Mouse (Mus musculus) T-helper 1 cell (primary cell): ENCODE results near the gene Prdm11.

Experiments
- in situ Hi-C: fragments of 300-600 bp; cut with MboI, MseI; formaldehyde crosslinking; loops from one replicate; pipeline ENCODE4 v1.15.1; 2025; ENCODE audit warnings: high pct_unique_total_duplicates

Prdm11 gene

DNA sequence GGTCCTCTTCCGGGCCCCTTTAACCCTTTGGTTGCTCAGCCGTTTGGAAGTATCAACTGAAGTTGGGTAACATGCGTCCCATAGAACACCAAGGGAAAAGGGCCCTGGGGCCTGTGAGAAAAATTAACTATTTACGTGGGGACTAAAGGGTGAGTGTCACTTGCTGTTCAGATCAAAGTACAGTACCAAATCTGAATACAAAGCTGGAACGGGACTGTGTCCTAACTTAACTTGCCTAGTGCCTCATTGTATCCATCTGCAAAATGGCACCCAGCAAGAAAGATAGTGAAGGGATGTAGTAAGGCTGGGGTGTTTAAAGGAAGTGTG lies 505 bp upstream of the Prdm11 start:
- in situ Hi-C loops = loop anchor here (10.0 kb wide), 1 partner anchor 1358 kb away; the partner anchor contains the start of gene Ttc17

DNA sequence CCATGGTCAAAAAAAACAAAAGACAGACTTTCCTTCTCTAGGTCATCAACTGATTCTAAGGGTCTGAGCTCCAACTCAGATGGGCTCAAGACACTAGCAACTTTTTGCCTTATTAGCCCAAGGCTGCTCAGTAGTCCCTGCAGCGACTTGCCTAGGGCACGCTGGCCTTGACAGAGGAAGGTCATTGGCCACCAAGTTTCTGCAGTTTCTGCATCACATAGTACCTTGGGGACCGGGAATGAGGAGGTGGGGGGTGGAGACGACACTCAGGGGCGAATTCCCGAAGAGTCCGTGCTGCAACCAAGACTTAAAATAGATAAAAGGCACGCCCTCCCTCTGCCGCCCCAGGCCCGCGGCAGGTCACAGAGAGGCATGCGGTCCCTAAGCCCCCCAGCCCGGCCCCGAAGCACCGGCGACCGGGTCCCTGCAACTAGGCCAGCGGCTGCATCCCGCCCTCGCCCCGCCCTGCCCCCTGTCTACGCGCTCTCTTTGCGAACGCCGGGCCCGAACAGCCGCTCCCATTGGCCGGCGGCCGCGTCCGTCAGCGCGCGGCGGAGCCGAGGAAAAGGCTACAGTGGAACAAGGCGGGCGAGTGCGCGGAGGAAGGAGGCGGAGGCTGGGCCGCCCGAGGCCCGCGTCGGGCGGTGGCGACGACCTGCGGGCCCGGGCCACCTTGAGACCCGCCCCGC lies 694 bp downstream of the Prdm11 start:
- in situ Hi-C loops = loop anchor here (10.0 kb wide), 1 partner anchor 1360 kb away; the partner anchor contains the start of gene Ttc17

- in situ Hi-C loops = loop anchor here (10.0 kb wide), 1 partner anchor 1361 kb away; the partner anchor contains the start of gene Ttc17
Observed at GRCm38 (mm10) chr2:93043449-93044157, 2.4 kb downstream of the Prdm11 start.

DNA sequence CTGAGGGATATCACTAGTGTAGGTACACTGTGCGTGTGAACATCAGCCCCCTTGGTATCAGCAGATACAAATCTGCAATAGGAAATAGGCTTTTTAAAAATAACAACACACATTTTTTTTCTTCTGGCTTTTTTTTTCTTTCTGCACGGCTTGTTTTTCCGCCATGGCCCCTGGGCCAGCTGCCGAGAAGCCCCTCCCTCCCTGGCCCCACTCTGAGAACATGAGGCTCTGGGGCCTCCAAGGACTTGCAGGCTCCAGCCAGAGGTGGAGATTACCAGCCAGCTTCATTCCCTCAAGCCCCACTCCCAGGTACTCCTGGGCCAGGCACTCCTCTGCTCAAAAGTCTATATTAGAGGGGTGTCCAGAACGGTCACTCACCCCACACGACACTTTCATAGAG lies 4.5 kb downstream of the Prdm11 start:
- in situ Hi-C loops = loop anchor here (10.0 kb wide), 1 partner anchor 1363 kb away; the partner anchor contains the start of gene Ttc17

- in situ Hi-C loops = loop anchor here (10.0 kb wide), 1 partner anchor 1364 kb away; the partner anchor contains the start of gene Ttc17
Observed at GRCm38 (mm10) chr2:93040841-93041240, 5.1 kb downstream of the Prdm11 start.

DNA sequence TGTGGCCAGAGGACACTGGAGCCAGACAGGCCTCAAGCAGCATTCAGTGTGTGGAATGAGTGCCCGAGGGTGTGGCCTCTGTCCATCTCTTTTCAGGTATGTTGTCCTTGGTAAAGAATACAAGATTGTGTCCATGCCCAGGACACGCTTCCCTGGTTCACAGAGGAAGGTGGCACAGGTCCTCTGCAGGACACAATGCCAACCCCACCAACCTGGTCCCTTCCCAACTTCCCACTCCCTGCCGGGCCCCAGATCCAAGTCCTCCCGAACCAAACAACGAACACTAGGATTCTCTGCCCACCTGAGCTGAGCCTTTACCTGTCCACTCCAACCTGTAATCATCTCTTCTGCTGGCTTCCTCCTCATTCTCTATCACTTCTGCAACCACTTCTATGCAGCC lies 6.3 kb downstream of the Prdm11 start:
- in situ Hi-C loops = loop anchor here (10.0 kb wide), 1 partner anchor 1365 kb away; the partner anchor contains the start of gene Ttc17

DNA sequence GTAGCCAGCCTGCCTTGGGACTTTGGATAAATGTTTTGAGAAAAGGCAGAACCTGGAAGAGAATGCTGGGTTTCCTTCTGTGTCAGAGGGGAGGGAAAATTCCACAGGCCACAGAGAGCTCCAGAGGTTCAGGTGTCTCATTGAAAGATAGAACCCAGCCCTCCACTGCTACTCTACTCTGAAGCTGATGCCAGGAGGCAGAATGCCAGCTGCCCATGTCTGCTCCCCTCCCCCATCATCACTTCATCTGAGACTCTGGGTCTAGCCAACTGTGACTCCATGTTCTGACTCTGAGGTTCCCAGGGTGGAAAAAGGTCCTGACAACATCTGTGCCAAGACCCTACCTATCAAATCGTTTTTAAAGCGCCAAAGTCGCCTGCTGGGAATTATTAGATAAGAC lies 6.9 kb downstream of the Prdm11 start:
- in situ Hi-C loops = no loop called here

DNA sequence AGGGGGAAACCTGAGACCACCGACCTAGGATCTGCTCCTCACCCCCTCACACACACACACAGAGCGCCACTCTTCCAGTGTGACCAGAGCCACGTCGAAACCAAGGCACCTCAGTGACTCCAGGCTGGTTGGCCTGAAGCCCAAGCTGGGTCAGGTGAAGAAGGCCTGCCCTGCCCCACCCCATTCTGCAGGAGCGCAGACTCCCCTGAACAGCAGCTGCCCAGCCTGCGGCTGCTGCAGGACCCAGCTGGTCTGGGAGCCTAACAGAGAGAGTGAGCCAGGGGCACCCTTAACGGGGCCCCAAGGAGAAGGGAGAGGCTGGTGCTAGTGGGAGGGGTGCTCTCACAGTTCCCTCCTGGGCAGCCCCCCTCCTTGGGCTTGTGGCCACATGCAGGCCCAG lies 10.3 kb downstream of the Prdm11 start:
- in situ Hi-C loops = no loop called here

GRCm38 (mm10) chr2:93032651-93033050 lies 13.3 kb downstream of the Prdm11 start:
- in situ Hi-C loops = no loop called here

GRCm38 (mm10) chr2:93032049-93032448 lies 13.9 kb downstream of the Prdm11 start:
- in situ Hi-C loops = no loop called here

DNA sequence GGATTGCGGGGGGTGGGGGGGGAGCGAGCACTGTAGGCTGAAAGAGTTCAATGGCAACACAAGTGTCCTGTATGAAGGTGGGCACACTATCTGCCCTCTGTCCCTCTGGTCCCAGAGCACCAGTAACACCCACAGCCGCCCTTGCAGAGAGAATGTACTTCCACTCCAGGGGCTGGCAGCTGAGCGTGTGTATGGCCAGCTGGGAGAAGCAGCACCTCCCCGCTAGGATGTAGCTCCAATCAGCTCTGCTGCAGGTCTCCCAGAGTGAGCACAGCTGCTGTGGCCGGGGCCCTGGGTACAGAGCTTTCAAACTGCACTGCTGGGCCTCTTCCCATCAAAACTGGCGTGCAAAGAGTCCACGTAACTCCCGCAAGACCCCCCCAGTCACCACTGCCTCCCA lies 14.9 kb downstream of the Prdm11 start:
- in situ Hi-C loops = no loop called here

GRCm38 (mm10) chr2:93030101-93030500 lies 15.9 kb downstream of the Prdm11 start:
- in situ Hi-C loops = no loop called here

- in situ Hi-C loops = no loop called here
Observed at GRCm38 (mm10) chr2:93029267-93030060, 16.5 kb downstream of the Prdm11 start.

DNA sequence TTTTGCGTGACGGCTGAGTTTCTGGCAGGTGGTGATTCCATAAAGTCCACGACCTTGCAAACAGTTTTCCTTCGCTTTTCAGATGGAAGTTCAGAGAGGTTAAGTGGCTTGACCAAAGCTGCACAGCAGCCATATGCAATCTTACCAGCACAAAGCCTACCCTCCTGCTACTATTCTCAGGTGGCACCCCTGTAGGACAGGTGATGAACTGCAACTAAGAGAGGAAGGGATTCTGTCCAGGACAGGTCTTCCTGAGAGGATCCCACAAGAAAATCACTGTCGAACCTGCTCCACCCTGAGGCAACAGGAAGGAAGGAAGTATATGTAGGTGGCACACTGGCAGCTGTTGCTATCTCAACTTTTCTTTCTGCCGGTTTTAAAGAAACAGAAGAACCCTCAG lies 17.1 kb downstream of the Prdm11 start:
- in situ Hi-C loops = no loop called here

DNA sequence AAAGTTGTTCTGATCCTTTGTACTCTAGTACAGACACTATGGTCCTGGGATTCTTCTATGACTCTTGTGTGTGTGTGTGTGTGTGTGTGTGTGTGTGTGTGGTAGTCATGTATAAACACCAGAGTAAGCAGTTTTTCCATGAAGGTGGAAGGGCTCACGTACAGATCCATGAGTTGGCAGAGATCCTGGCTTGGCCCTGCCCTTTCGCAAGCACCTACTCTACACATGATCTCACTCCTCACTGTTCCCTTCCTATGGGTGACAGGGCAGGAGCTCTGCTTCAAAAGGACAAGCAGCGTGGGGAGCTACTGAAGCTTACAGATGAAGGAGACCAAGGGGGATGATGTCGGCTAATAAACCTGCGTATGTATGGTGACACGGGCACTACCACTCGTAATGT lies 18.3 kb downstream of the Prdm11 start:
- in situ Hi-C loops = no loop called here

- in situ Hi-C loops = no loop called here
Observed at GRCm38 (mm10) chr2:93024431-93024830, 21.5 kb downstream of the Prdm11 start.

- in situ Hi-C loops = no loop called here
Observed at GRCm38 (mm10) chr2:93018854-93019253, 27.1 kb downstream of the Prdm11 start.

- in situ Hi-C loops = no loop called here
Observed at GRCm38 (mm10) chr2:93017151-93017550, 28.8 kb downstream of the Prdm11 start.

- in situ Hi-C loops = no loop called here
Observed at GRCm38 (mm10) chr2:93015041-93015440, 30.9 kb downstream of the Prdm11 start.

- in situ Hi-C loops = no loop called here
Observed at GRCm38 (mm10) chr2:93014093-93014937, 31.7 kb downstream of the Prdm11 start.

GRCm38 (mm10) chr2:93013415-93014092 lies 32.4 kb downstream of the Prdm11 start:
- in situ Hi-C loops = no loop called here
